Mouse (Mus musculus): ENCODE data around the gene Mtf1.

DNA sequence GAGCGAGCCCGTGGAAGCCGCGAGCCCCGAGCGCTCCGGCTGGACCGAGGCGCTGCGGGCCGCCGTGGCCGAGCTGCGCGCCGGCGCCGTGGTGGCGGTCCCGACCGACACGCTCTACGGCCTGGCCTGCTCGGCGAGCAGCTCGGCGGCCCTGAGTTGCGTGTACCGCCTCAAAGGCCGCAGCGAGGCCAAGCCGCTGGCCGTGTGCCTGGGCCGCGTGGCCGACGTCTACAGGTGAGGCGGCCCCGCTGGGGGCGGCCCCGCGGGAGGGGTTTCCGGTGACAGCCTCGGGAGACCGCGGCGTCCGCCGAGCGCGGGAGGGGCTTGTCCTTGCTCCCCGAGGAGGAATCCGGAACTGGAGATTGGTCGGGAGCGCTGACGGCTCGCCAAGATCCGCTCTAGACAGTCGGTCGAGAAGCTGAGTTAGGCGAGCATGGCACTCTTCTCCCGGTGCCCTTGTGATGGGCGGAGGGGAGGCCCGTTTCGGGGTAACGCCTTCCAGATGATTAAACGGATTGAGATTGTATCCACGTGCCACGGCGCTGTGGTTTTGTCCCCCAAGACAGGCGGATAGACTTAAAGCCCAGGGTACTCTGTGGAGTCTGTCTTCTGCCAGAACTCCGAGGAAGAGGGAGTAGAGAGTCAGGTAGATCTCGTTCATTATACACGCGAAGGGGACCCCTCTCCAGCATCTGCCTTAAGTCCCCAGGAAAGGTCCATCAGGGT is 49.2 kb downstream of the Mtf1 start, which contains the start of gene 1110065P20Rik:
- TF ChIP-seq POLR2A (IDR thresholded peaks at IDR 0.05; ENCODE audit: borderline replicate concordance, extremely low read depth, low read depth, low read length): no peak
- no peak for TF ChIP-seq CTCF (IDR thresholded peaks at IDR 0.05; ENCODE audit: insufficient read depth, low read length)
